Mouse (Mus musculus): ENCODE measurements around the gene Bfsp1. TPM values are rescaled to one million over a fixed set of nuclear protein-coding genes. Genes with fewer than 3 reads are reported as not detected.

Bfsp1 gene
- polyA plus RNA-seq, 1 experiment = 0.47 TPM

DNA sequence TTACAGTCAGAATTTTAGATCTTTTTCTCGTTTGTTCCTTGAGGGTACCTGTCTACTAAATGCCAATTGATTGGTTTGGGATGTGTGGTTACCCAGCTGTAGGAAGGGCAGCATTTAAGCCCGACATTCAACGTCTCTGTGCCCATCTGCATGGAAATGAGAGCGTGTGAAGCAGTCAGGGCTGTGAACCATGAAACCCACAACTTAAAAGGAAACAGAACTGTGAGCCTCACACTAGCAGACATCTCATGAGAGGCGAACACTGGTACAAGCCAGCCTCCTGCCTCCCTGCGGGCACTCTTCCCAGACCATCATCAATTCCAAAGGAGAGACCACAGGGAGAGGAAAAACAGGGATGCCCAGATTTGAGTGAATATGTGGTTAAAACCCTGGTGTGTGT, 22.1 kb downstream of the Bfsp1 start:
- TF ChIP-seq POLR2A (IDR thresholded peaks at IDR 0.05; ENCODE audit: low read depth, low read length) = no peak
- TF ChIP-seq CTCF (IDR thresholded peaks at IDR 0.05; ENCODE audit: borderline replicate concordance, insufficient read depth, low read length) = no peak
- H3K4me1 ChIP-seq (ENCODE audit: control insufficient read depth, insufficient read depth, low read length) = 0 out of 2 replicates have a peak, but pooled peaks cover 4% of the 10 kb centered on the region
- no peak overlapping the region for H3K4me3 ChIP-seq (ENCODE audit: insufficient read depth, low read length)
- H3K27ac ChIP-seq (ENCODE audit: insufficient read depth, low read length) = no peak overlapping the region

DNA sequence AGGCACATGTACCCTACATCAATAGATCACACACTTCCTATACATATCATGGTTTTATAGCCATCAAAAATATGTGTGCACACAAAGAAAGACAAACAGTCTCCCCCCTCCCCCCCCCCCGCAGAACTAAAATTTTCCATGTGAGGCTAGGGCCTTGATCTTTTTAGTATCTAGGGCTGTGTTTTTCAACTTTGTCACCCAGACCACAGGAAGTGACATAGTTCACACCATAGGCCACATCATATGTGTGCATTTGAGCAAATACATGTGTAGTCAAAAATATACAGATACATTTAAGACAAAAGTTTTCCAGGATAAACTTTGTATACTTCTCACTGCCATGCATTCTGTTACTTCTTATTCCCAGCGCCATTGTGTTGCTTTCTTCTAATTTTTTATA, 23.5 kb downstream of the Bfsp1 start:
- no peak overlapping the region for H3K4me3 ChIP-seq (ENCODE audit: insufficient read depth, low read length)
- H3K27ac ChIP-seq (ENCODE audit: insufficient read depth, low read length) = no peak overlapping the region
- H3K4me1 ChIP-seq (ENCODE audit: control insufficient read depth, insufficient read depth, low read length) = 0 out of 2 replicates have a peak, but pooled peaks cover 4% of the 10 kb centered on the region
- TF ChIP-seq POLR2A (IDR thresholded peaks at IDR 0.05; ENCODE audit: low read depth, low read length) = no peak
- TF ChIP-seq CTCF (IDR thresholded peaks at IDR 0.05; ENCODE audit: borderline replicate concordance, insufficient read depth, low read length) = no peak

DNA sequence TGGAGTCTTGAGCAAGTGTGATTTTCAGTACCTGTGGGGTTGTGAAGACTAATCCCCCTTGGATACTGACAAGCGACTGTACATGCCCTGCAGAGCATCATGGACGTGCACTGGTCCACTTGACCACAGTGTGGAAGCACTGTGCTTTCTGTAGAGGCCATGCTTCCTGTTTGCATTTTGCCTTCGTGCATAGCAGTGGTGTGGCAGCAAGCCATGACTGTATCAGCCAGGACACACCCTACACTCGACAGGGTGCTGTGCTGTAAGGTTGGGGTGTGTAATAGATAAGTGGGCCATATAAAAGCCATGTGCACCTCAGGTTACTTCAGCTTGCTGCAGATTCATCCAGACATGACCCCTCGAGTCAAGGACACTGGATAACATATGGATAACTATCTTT, 24.3 kb downstream of the Bfsp1 start:
- no peak overlapping the region for H3K27ac ChIP-seq (ENCODE audit: insufficient read depth, low read length)
- H3K4me1 ChIP-seq (ENCODE audit: control insufficient read depth, insufficient read depth, low read length) = 0 out of 2 replicates have a peak, but pooled peaks cover 4% of the 10 kb centered on the region
- no peak overlapping the region for H3K4me3 ChIP-seq (ENCODE audit: insufficient read depth, low read length)
- no peak for TF ChIP-seq POLR2A (IDR thresholded peaks at IDR 0.05; ENCODE audit: low read depth, low read length)
- TF ChIP-seq CTCF (IDR thresholded peaks at IDR 0.05; ENCODE audit: borderline replicate concordance, insufficient read depth, low read length) = peak; percentile 87; the same call in 1 of the 2 replicates

DNA sequence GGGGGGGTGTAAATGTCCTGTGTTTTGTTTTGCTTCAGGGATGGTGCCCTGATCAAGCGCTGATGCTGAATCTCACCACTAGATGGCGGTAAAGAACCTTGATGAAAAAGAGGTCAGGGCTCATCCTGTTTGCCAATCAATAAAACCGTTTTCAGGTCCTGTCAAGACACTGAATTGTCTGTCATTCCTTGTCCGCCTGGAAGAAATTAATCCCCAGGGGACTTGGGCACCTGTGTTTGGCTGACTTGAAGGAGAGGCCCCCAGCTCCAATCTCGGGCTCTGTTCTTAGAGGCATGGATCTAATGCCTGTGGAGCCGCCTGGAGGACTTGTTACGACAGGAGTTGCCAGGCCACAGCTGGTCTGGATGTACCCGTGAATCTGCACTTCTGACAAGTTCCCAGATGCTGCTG, 25.7 kb downstream of the Bfsp1 start:
- Histone ChIP-seq H3K4me3 (ENCODE audit: insufficient read depth, low read length) (0 out of 2 replicates have a peak overlapping the region, but pooled peaks have one; percentile 10), H3K4me1 (ENCODE audit: control insufficient read depth, insufficient read depth, low read length) (0 out of 2 replicates have a peak, but pooled peaks cover 4% of the 10 kb centered on the region), H3K27ac (ENCODE audit: insufficient read depth, low read length) (no peak overlapping the region)
- TF ChIP-seq POLR2A (IDR thresholded peaks at IDR 0.05; ENCODE audit: low read depth, low read length) (no peak), CTCF (IDR thresholded peaks at IDR 0.05; ENCODE audit: borderline replicate concordance, insufficient read depth, low read length) (peak; percentile 46; the same call in 1 of the 2 replicates)

DNA sequence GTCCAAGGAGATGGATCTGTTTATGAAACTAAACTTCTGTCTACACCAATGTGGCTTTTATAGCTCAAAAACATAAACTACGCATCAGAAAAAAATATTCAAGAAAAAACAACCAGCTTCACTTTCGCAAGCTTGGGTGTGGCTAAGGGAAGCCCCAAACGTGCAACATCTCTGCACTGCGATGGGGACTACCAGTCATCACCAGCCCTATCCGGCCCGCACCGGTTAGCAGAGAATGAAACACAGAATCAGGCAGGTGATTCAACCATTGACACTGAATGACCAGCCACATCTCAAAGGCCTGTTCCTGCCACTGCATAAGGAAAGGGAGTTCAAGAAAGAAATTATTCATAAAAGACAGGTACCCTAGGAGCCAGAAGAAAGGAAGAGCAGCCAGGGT, 27.2 kb downstream of the Bfsp1 start:
- Histone ChIP-seq H3K4me1 (ENCODE audit: control insufficient read depth, insufficient read depth, low read length) (0 out of 2 replicates have a peak, but pooled peaks cover 4% of the 10 kb centered on the region), H3K4me3 (ENCODE audit: insufficient read depth, low read length) (no peak overlapping the region), H3K27ac (ENCODE audit: insufficient read depth, low read length) (no peak overlapping the region)
- TF ChIP-seq CTCF (IDR thresholded peaks at IDR 0.05; ENCODE audit: borderline replicate concordance, insufficient read depth, low read length) = no peak
- TF ChIP-seq POLR2A (IDR thresholded peaks at IDR 0.05; ENCODE audit: low read depth, low read length) = no peak

DNA sequence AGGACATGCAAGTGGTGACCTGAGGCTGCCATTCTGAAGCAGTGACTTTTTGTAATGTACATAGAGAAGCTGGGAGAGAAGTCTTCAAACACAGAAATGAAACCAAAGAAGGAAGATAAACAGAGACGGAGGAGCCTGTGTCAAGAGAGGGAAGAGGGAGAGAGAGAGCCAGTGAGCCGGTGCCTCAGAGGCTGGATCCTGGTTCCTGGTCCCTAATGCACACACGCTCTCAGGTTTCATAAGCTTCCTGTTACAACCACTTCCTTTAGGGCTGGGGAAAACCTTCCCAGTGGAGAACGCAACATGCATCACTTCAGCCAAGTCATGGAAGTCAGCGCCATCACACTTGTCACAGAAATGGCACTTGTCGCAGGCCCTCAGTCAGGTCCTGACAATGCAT, 28.9 kb downstream of the Bfsp1 start:
- Histone ChIP-seq H3K4me1 (ENCODE audit: control insufficient read depth, insufficient read depth, low read length) (0 out of 2 replicates have a peak, but pooled peaks cover 4% of the 10 kb centered on the region), H3K27ac (ENCODE audit: insufficient read depth, low read length) (no peak overlapping the region), H3K4me3 (ENCODE audit: insufficient read depth, low read length) (no peak overlapping the region)
- TF ChIP-seq CTCF (IDR thresholded peaks at IDR 0.05; ENCODE audit: borderline replicate concordance, insufficient read depth, low read length) (no peak), POLR2A (IDR thresholded peaks at IDR 0.05; ENCODE audit: low read depth, low read length) (no peak)

DNA sequence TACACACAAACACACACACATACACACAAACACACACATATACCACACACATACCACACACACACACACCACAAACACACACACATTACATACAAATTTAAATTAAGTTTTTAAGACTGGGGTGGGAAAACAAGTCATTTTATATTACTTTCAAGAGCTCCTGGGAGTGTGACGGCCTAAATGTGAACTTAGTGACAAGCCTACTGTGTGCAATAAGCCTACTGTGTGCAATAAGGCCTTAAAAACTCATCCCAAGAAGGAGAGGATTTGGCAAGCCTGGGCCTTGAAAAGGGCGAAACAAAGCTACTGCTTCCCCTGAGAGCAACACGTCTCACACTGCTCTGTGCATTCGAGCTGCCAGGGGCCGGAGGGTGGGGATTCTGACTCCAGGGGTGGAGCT, 30.3 kb downstream of the Bfsp1 start:
- no peak for TF ChIP-seq CTCF (IDR thresholded peaks at IDR 0.05; ENCODE audit: borderline replicate concordance, insufficient read depth, low read length)
- TF ChIP-seq POLR2A (IDR thresholded peaks at IDR 0.05; ENCODE audit: low read depth, low read length) = no peak
- Histone ChIP-seq H3K4me3 (ENCODE audit: insufficient read depth, low read length) (no peak overlapping the region), H3K27ac (ENCODE audit: insufficient read depth, low read length) (no peak overlapping the region), H3K4me1 (ENCODE audit: control insufficient read depth, insufficient read depth, low read length) (no peaks in the 10 kb centered on the region)

DNA sequence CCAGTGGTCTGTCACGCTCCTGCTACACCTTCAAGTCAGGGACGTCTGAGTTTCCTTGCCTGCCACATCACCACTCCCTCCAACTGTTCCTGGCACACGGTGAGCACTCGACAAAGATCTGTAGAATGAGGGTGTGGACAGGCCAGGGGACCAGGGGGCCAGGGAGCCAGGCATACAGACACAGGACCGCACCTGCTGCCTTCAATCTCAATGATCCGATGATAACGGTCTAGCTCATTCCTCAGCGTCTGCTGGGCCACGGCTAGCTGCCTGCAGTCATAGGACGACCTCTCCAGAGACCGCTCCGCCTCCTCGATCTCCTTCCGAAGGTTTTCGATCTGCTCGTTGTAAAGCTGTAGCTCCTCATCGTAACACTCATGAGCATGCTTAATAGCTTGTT, 31.3 kb downstream of the Bfsp1 start:
- H3K4me3 ChIP-seq (ENCODE audit: insufficient read depth, low read length) = no peak overlapping the region
- TF ChIP-seq POLR2A (IDR thresholded peaks at IDR 0.05; ENCODE audit: low read depth, low read length) (no peak), CTCF (IDR thresholded peaks at IDR 0.05; ENCODE audit: borderline replicate concordance, insufficient read depth, low read length) (no peak)
- no peak overlapping the region for H3K27ac ChIP-seq (ENCODE audit: insufficient read depth, low read length)
- no peaks in the 10 kb centered on the region for H3K4me1 ChIP-seq (ENCODE audit: control insufficient read depth, insufficient read depth, low read length)

GRCm38 (mm10) chr2:143813461-143813860, 49.5 kb downstream of the Bfsp1 start:
- no peaks in the 10 kb centered on the region for H3K4me1 ChIP-seq (ENCODE audit: control insufficient read depth, insufficient read depth, low read length)
- H3K27ac ChIP-seq (ENCODE audit: insufficient read depth, low read length) = no peak overlapping the region
- no peak overlapping the region for H3K4me3 ChIP-seq (ENCODE audit: insufficient read depth, low read length)
- TF ChIP-seq POLR2A (IDR thresholded peaks at IDR 0.05; ENCODE audit: low read depth, low read length) (no peak), CTCF (IDR thresholded peaks at IDR 0.05; ENCODE audit: borderline replicate concordance, insufficient read depth, low read length) (no peak)

DNA sequence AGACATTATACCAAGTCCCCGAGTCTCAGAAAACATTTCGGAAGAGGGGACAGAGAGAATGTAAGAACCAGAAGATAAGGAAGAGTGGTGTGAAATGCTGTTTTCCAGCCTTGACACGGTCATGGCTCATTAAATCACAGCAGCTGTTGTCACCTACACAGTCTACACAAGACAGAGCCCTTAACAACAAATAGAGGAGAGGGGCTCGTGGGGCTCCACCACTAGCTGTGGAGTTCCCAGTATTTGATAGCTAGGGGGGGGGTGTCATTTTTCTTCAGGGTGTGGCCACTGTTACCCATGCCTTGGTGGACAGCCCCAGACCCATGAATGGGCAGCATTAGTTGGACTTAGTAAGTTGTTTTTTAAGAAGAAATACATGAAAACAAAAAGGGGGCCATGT, 50.7 kb downstream of the Bfsp1 start:
- TF ChIP-seq CTCF (IDR thresholded peaks at IDR 0.05; ENCODE audit: borderline replicate concordance, insufficient read depth, low read length) = no peak
- no peak for TF ChIP-seq POLR2A (IDR thresholded peaks at IDR 0.05; ENCODE audit: low read depth, low read length)
- Histone ChIP-seq H3K4me1 (ENCODE audit: control insufficient read depth, insufficient read depth, low read length) (no peaks in the 10 kb centered on the region), H3K27ac (ENCODE audit: insufficient read depth, low read length) (no peak overlapping the region), H3K4me3 (ENCODE audit: insufficient read depth, low read length) (no peak overlapping the region)
